Mouse (Mus musculus): ENCODE data around the gene Ccl1. TPM values are rescaled to one million over a fixed set of nuclear protein-coding genes. Genes with fewer than 3 reads are reported as not detected.

The Ccl1 gene
- polyA plus RNA-seq, 1 experiment from 2014 or later = not detected

GRCm38 (mm10) chr11:82226976-82227375 lies 78.5 kb downstream of the Ccl1 start:
- ATAC-seq = no peak
- no peak overlapping the region for H3K9ac ChIP-seq (ENCODE audit: low read depth, low read length)
- no peaks in the 10 kb centered on the region; the same call in 1 of the 2 replicates for H3K27me3 ChIP-seq (replicated peaks; ENCODE audit: control insufficient read depth, insufficient read depth, low read length)
- H3K4me3 ChIP-seq (ENCODE audit: low read length) = no peak overlapping the region
- H3K36me3 ChIP-seq (ENCODE audit: control insufficient read depth, insufficient read depth, low read length) = no peaks in the 10 kb centered on the region
- H3K9me3 ChIP-seq (ENCODE audit: control insufficient read depth, low read length) = no peaks in the 10 kb centered on the region
- no peak overlapping the region for H3K27ac ChIP-seq (ENCODE audit: low read depth, low read length)
- no peaks in the 10 kb centered on the region for H3K4me1 ChIP-seq (ENCODE audit: control insufficient read depth, insufficient read depth, low read depth, low read length)
- no peak overlapping the region for H3K4me2 ChIP-seq (ENCODE audit: low read length)
- WGBS = 47% methylated on average over 9 of the region's 9 CpGs

DNA sequence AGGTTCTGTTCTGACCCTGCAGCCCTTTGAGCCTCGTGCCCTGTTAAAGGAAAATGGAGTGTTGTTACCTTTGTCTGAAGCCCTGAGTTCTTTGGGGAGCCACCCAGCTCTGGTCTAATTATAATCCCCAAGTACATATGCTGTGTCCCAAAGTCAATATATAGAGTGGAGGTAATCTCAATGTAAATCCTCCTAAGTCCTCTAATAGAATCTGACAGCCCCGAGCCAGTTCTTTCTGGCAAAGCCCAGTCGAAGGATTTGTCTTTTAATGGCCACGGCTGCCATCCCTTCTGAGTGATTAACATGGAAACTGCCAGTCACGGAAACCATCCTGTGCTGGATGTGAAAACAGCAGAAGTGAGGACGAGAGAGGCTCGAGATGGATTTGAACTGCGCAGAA lies 79.6 kb downstream of the Ccl1 start:
- H3K4me3 ChIP-seq (ENCODE audit: low read length) = no peak overlapping the region
- no peak overlapping the region for H3K9ac ChIP-seq (ENCODE audit: low read depth, low read length)
- 54% methylated on average over 8 of the region's 8 CpGs for WGBS
- no peaks in the 10 kb centered on the region for H3K4me1 ChIP-seq (ENCODE audit: control insufficient read depth, insufficient read depth, low read depth, low read length)
- no peaks in the 10 kb centered on the region for H3K9me3 ChIP-seq (ENCODE audit: control insufficient read depth, low read length)
- no peaks in the 10 kb centered on the region for H3K27me3 ChIP-seq (replicated peaks; ENCODE audit: control insufficient read depth, insufficient read depth, low read length)
- H3K4me2 ChIP-seq (ENCODE audit: low read length) = no peak overlapping the region
- ATAC-seq = no peak
- H3K36me3 ChIP-seq (ENCODE audit: control insufficient read depth, insufficient read depth, low read length) = no peaks in the 10 kb centered on the region
- H3K27ac ChIP-seq (ENCODE audit: low read depth, low read length) = no peak overlapping the region

- H3K27me3 ChIP-seq (replicated peaks; ENCODE audit: control insufficient read depth, insufficient read depth, low read length) = no peaks in the 10 kb centered on the region
- WGBS = 49% methylated on average over 2 of the region's 2 CpGs
- H3K27ac ChIP-seq (ENCODE audit: low read depth, low read length) = no peak overlapping the region
- H3K4me3 ChIP-seq (ENCODE audit: low read length) = no peak overlapping the region
- H3K9ac ChIP-seq (ENCODE audit: low read depth, low read length) = no peak overlapping the region
- H3K4me2 ChIP-seq (ENCODE audit: low read length) = no peak overlapping the region
- no peak for ATAC-seq
- no peaks in the 10 kb centered on the region for H3K36me3 ChIP-seq (ENCODE audit: control insufficient read depth, insufficient read depth, low read length)
- H3K9me3 ChIP-seq (ENCODE audit: control insufficient read depth, low read length) = no peaks in the 10 kb centered on the region
- H3K4me1 ChIP-seq (ENCODE audit: control insufficient read depth, insufficient read depth, low read depth, low read length) = no peaks in the 10 kb centered on the region
Measured at GRCm38 (mm10) chr11:82216531-82216930, 89.0 kb downstream of the Ccl1 start.

DNA sequence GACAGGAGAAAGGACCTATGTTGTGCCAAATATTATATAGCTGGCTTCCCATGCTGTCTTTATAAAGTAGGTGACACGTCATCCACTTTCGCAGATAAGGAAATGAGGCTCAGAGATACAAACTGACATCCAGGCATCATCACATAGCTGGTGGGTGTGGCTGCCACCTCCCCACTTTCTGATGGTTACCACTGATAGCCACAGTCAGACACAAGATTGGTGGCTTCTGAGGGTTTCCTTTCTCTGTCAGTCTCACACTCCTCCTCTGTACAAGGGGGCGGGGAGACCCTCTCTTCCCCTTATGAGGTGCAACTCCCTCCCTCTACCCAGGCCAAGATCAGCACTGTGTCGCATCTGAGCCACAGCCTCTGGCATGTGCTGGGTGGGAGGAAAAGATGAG lies 91.1 kb downstream of the Ccl1 start:
- no peak overlapping the region for H3K4me3 ChIP-seq (ENCODE audit: low read length)
- H3K36me3 ChIP-seq (ENCODE audit: control insufficient read depth, insufficient read depth, low read length) = no peaks in the 10 kb centered on the region
- no peak overlapping the region for H3K27ac ChIP-seq (ENCODE audit: low read depth, low read length)
- 74% methylated on average over 4 of the region's 4 CpGs for WGBS
- no peaks in the 10 kb centered on the region for H3K4me1 ChIP-seq (ENCODE audit: control insufficient read depth, insufficient read depth, low read depth, low read length)
- no peak overlapping the region for H3K9ac ChIP-seq (ENCODE audit: low read depth, low read length)
- no peaks in the 10 kb centered on the region for H3K27me3 ChIP-seq (replicated peaks; ENCODE audit: control insufficient read depth, insufficient read depth, low read length)
- no peak overlapping the region for H3K4me2 ChIP-seq (ENCODE audit: low read length)
- no peaks in the 10 kb centered on the region for H3K9me3 ChIP-seq (ENCODE audit: control insufficient read depth, low read length)
- no peak for ATAC-seq

- Histone ChIP-seq H3K4me2 (ENCODE audit: low read length) (no peak overlapping the region), H3K27ac (ENCODE audit: low read depth, low read length) (no peak overlapping the region), H3K4me3 (ENCODE audit: low read length) (no peak overlapping the region), H3K4me1 (ENCODE audit: control insufficient read depth, insufficient read depth, low read depth, low read length) (no peaks in the 10 kb centered on the region), H3K36me3 (ENCODE audit: control insufficient read depth, insufficient read depth, low read length) (no peaks in the 10 kb centered on the region), H3K9ac (ENCODE audit: low read depth, low read length) (no peak overlapping the region), H3K9me3 (ENCODE audit: control insufficient read depth, low read length) (no peaks in the 10 kb centered on the region), H3K27me3 (replicated peaks; ENCODE audit: control insufficient read depth, insufficient read depth, low read length) (no peaks in the 10 kb centered on the region)
- 93% methylated on average over 2 of the region's 2 CpGs for WGBS
- ATAC-seq = no peak
Measured at GRCm38 (mm10) chr11:82206960-82207488, 98.5 kb downstream of the Ccl1 start.

DNA sequence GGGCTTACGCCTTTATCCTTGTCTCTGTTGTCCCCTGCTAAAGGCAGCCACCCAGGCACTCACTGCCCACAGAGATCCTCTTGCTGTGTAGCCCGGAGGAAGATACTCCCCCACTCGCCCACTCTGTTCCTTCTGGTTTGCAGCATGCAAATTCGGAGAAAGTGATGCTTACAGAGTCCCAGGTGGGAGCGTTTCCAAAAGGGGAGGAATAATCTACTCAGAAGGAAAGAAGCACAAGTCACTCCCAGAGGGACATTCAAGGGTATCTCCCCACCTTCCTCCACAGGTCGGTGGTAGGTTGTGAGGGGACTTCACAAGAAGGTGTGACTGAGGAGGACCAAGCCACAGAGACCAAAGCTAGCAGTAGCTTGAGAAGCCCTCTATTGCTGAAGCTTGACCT lies 100.3 kb downstream of the Ccl1 start:
- Histone ChIP-seq H3K36me3 (ENCODE audit: control insufficient read depth, insufficient read depth, low read length) (no peaks in the 10 kb centered on the region), H3K27me3 (replicated peaks; ENCODE audit: control insufficient read depth, insufficient read depth, low read length) (no peaks in the 10 kb centered on the region), H3K4me2 (ENCODE audit: low read length) (no peak overlapping the region), H3K27ac (ENCODE audit: low read depth, low read length) (no peak overlapping the region), H3K4me3 (ENCODE audit: low read length) (no peak overlapping the region), H3K9me3 (ENCODE audit: control insufficient read depth, low read length) (no peaks in the 10 kb centered on the region), H3K9ac (ENCODE audit: low read depth, low read length) (no peak overlapping the region), H3K4me1 (ENCODE audit: control insufficient read depth, insufficient read depth, low read depth, low read length) (no peaks in the 10 kb centered on the region)
- 90% methylated on average over 6 of the region's 6 CpGs for WGBS
- ATAC-seq = no peak

GRCm38 (mm10) chr11:82203706-82204105 lies 101.8 kb downstream of the Ccl1 start:
- no peaks in the 10 kb centered on the region for H3K4me1 ChIP-seq (ENCODE audit: control insufficient read depth, insufficient read depth, low read depth, low read length)
- no peak overlapping the region for H3K4me2 ChIP-seq (ENCODE audit: low read length)
- ATAC-seq = no peak
- no peaks in the 10 kb centered on the region for H3K27me3 ChIP-seq (replicated peaks; ENCODE audit: control insufficient read depth, insufficient read depth, low read length)
- H3K9ac ChIP-seq (ENCODE audit: low read depth, low read length) = no peak overlapping the region
- H3K27ac ChIP-seq (ENCODE audit: low read depth, low read length) = no peak overlapping the region
- no peak overlapping the region for H3K4me3 ChIP-seq (ENCODE audit: low read length)
- WGBS = 94% methylated on average over 3 of the region's 3 CpGs
- no peaks in the 10 kb centered on the region for H3K36me3 ChIP-seq (ENCODE audit: control insufficient read depth, insufficient read depth, low read length)
- H3K9me3 ChIP-seq (ENCODE audit: control insufficient read depth, low read length) = no peaks in the 10 kb centered on the region

DNA sequence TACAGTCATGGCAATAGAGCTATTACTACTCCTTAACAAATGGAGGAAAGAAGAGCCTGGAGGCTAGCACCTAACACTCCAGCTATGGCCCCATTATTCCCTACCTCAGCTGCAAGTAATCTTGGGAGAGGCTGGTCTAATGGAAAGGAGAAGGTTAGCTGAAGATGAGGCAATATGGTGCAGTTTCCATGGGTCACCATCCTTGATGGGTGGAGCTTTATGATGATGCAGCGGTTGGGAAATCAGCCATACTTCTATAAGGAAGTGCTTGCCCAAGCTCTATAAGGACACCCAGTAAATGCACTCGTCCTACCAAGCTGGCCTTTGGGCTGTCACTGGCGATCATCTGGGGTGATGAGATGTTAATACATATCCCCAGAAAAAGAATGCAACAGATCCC lies 107.7 kb downstream of the Ccl1 start:
- Histone ChIP-seq H3K4me3 (ENCODE audit: low read length) (no peak overlapping the region), H3K9me3 (ENCODE audit: control insufficient read depth, low read length) (no peaks in the 10 kb centered on the region), H3K27me3 (replicated peaks; ENCODE audit: control insufficient read depth, insufficient read depth, low read length) (no peaks in the 10 kb centered on the region), H3K36me3 (ENCODE audit: control insufficient read depth, insufficient read depth, low read length) (no peaks in the 10 kb centered on the region), H3K9ac (ENCODE audit: low read depth, low read length) (no peak overlapping the region), H3K4me2 (ENCODE audit: low read length) (no peak overlapping the region), H3K27ac (ENCODE audit: low read depth, low read length) (no peak overlapping the region), H3K4me1 (ENCODE audit: control insufficient read depth, insufficient read depth, low read depth, low read length) (no peaks in the 10 kb centered on the region)
- ATAC-seq = no peak
- 86% methylated on average over 3 of the region's 3 CpGs for WGBS

DNA sequence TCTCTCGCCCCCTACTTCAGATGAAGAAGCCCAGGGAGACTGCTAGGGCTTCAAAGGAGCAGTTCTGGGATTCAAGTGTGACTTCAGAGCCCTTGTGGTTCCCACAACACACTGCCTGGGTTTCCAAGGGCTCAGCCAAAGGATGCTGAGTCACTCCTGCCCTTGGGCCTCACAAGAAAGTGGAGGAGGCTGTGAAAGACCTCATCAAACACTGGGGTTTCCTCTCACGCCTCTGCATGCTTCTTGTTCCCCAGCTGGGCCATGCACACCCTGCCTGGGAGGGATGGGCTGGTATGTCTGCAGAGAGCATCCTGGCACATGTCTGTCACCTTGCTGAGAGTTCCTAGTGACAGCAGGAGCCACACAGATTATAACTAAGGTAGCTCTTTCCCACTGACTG lies 110.5 kb downstream of the Ccl1 start:
- Histone ChIP-seq H3K4me1 (ENCODE audit: control insufficient read depth, insufficient read depth, low read depth, low read length) (peaks cover 4% of the 10 kb centered on the region; the same call in 1 of the 2 replicates), H3K36me3 (ENCODE audit: control insufficient read depth, insufficient read depth, low read length) (no peaks in the 10 kb centered on the region), H3K9ac (ENCODE audit: low read depth, low read length) (no peak overlapping the region), H3K9me3 (ENCODE audit: control insufficient read depth, low read length) (no peaks in the 10 kb centered on the region), H3K4me3 (ENCODE audit: low read length) (no peak overlapping the region), H3K27ac (ENCODE audit: low read depth, low read length) (no peak overlapping the region), H3K4me2 (ENCODE audit: low read length) (no peak overlapping the region), H3K27me3 (replicated peaks; ENCODE audit: control insufficient read depth, insufficient read depth, low read length) (no peaks in the 10 kb centered on the region)
- no peak for ATAC-seq
- 66% methylated on average over 2 of the region's 2 CpGs for WGBS

- no peaks in the 10 kb centered on the region for H3K27me3 ChIP-seq (replicated peaks; ENCODE audit: control insufficient read depth, insufficient read depth, low read length)
- no peak for ATAC-seq
- WGBS = 63% methylated on average over 9 of the region's 9 CpGs
- no peak overlapping the region for H3K27ac ChIP-seq (ENCODE audit: low read depth, low read length)
- H3K4me2 ChIP-seq (ENCODE audit: low read length) = no peak overlapping the region
- H3K4me1 ChIP-seq (ENCODE audit: control insufficient read depth, insufficient read depth, low read depth, low read length) = peaks cover 5% of the 10 kb centered on the region; the same call in 1 of the 2 replicates
- H3K9me3 ChIP-seq (ENCODE audit: control insufficient read depth, low read length) = no peaks in the 10 kb centered on the region
- H3K9ac ChIP-seq (ENCODE audit: low read depth, low read length) = no peak overlapping the region
- H3K36me3 ChIP-seq (ENCODE audit: control insufficient read depth, insufficient read depth, low read length) = no peaks in the 10 kb centered on the region
- H3K4me3 ChIP-seq (ENCODE audit: low read length) = no peak overlapping the region
Measured at GRCm38 (mm10) chr11:82193826-82194225, 111.7 kb downstream of the Ccl1 start.
